Mouse (Mus musculus) spleen, adult 2 months (tissue): ENCODE results near the gene Rorb. TPM values are rescaled to one million over a fixed set of nuclear protein-coding genes. Genes with fewer than 3 reads are reported as not detected.

Source experiments
- DNase-seq, 2 experiments: peaks; one replicate each; pipeline versions ENCODE4 v3.0.0 to v3.0.0-alpha.2; 2012 to 2021; ENCODE audit warnings: low spot score in 2 of 2, low read depth in 1 of 2
- H3K27ac ChIP-seq: fragments of 200-500 bp; 2 replicates; pipeline ENCODE4 v1.5.1; 2012; ENCODE audit warnings: low read length, inconsistent platforms; ENCODE audit not compliant: insufficient read depth
- H3K27me3 ChIP-seq: fragments of 200-500 bp; 2 replicates; pipeline ENCODE4 v1.6.1; 2012; ENCODE audit warnings: mild to moderate bottlenecking, moderate library complexity, low read length, inconsistent platforms; ENCODE audit not compliant: control insufficient read depth, insufficient read depth
- H3K36me3 ChIP-seq: fragments of 200-500 bp; 2 replicates; pipeline ENCODE4 v1.6.1; 2012; ENCODE audit warnings: mild to moderate bottlenecking, low read length, inconsistent platforms; ENCODE audit not compliant: control insufficient read depth, insufficient read depth
- H3K4me1 ChIP-seq: fragments of 200-500 bp; 2 replicates; pipeline ENCODE4 v1.6.1; 2011; ENCODE audit warnings: inconsistent platforms; ENCODE audit not compliant: control insufficient read depth, insufficient read depth, insufficient read length
- H3K4me3 ChIP-seq: fragments of 200-500 bp; 2 replicates; pipeline ENCODE4 v1.5.1; 2011; ENCODE audit warnings: mild to moderate bottlenecking, inconsistent platforms; ENCODE audit not compliant: insufficient read depth, insufficient read length; ENCODE audit errors: extremely low read depth
- CTCF ChIP-seq: fragments of 200-500 bp; IDR thresholded peaks from 2 replicates; pipeline ENCODE4 v1.5.1; 2011; ENCODE audit warnings: mild to moderate bottlenecking, inconsistent platforms; ENCODE audit not compliant: insufficient read depth, insufficient read length, insufficient replicate concordance; ENCODE audit errors: extremely low read depth
- POLR2A ChIP-seq: fragments of 200-500 bp; IDR thresholded peaks from 2 replicates; pipeline ENCODE4 v1.6.1; 2011; ENCODE audit warnings: low read depth, low read length, inconsistent platforms
- WGBS: fragments of 180-500 bp; shearing (Covaris S2); methylation state at CpG from one replicate; pipeline ENCODE4 v1.1.7; 2018; 5-methylcytosine and 5-hydroxymethylcytosine counted together
- polyA plus RNA-seq: library from polyadenylated mRNA; depleted of rRNA; stranded (reverse); fragments of >200 nt; gene quantifications from 2 replicates; pipeline ENCODE4 v1.2.3, GENCODE M21; 2012

Rorb gene
- polyA plus RNA-seq, 1 experiment = not detected

- Histone ChIP-seq H3K36me3 (no peaks in the 10 kb centered on the region), H3K4me1 (no peaks in the 10 kb centered on the region), H3K4me3 (no peak overlapping the region), H3K27ac (no peak overlapping the region), H3K27me3 (no peaks in the 10 kb centered on the region)
- no peak for TF ChIP-seq CTCF
- TF ChIP-seq POLR2A = no peak
- 89% methylated on average over 1 of the region's 1 CpGs for WGBS
- no peak for DNase-seq
Observed at GRCm38 (mm10) chr19:18889632-18890031, 221.4 kb downstream of the Rorb start.

GRCm38 (mm10) chr19:18889117-18889627 lies 221.8 kb downstream of the Rorb start:
- no peaks in the 10 kb centered on the region for H3K4me1 ChIP-seq
- WGBS = 20% methylated on average over 11 of the region's 11 CpGs

GRCm38 (mm10) chr19:18888491-18889116 lies 222.4 kb downstream of the Rorb start:
- no peaks in the 10 kb centered on the region for H3K4me1 ChIP-seq
- TF ChIP-seq POLR2A (no peak), CTCF (no peak)
- no peak overlapping the region for H3K4me3 ChIP-seq
- no peaks in the 10 kb centered on the region for H3K36me3 ChIP-seq
- no peak overlapping the region for H3K27ac ChIP-seq
- 44% methylated on average over 13 of the region's 13 CpGs for WGBS
- no peak for DNase-seq
- no peaks in the 10 kb centered on the region for H3K27me3 ChIP-seq

More at GRCm38 (mm10) chr19:18889117-18889627, 221.8 kb downstream of the Rorb start:
- H3K27me3 ChIP-seq = no peaks in the 10 kb centered on the region
- TF ChIP-seq POLR2A = no peak
- no peak for TF ChIP-seq CTCF
- no peak overlapping the region for H3K27ac ChIP-seq
- H3K4me3 ChIP-seq = no peak overlapping the region
- no peaks in the 10 kb centered on the region for H3K36me3 ChIP-seq
- DNase-seq = no peak

- H3K4me3 ChIP-seq = no peak overlapping the region
- 64% methylated on average over 11 of the region's 11 CpGs for WGBS
- no peaks in the 10 kb centered on the region for H3K4me1 ChIP-seq
- no peaks in the 10 kb centered on the region for H3K27me3 ChIP-seq
- no peak for DNase-seq
- no peaks in the 10 kb centered on the region for H3K36me3 ChIP-seq
- no peak overlapping the region for H3K27ac ChIP-seq
- TF ChIP-seq CTCF (no peak), POLR2A (no peak)
Observed at GRCm38 (mm10) chr19:18887646-18888407, 223.2 kb downstream of the Rorb start.

GRCm38 (mm10) chr19:18881162-18881561 lies 229.8 kb downstream of the Rorb start:
- no peak for DNase-seq
- no peak for TF ChIP-seq CTCF
- no peak for TF ChIP-seq POLR2A
- 87% methylated on average over 5 of the region's 5 CpGs for WGBS
- H3K27ac ChIP-seq = no peak overlapping the region
- H3K27me3 ChIP-seq = no peaks in the 10 kb centered on the region
- no peaks in the 10 kb centered on the region for H3K4me1 ChIP-seq
- no peaks in the 10 kb centered on the region for H3K36me3 ChIP-seq
- H3K4me3 ChIP-seq = no peak overlapping the region
